Mouse (Mus musculus) gastrocnemius, postnatal 10 days (tissue): Measurements from ENCODE around the gene Ccdc124. TPM values are rescaled to one million over a fixed set of nuclear protein-coding genes. Genes with fewer than 3 reads are reported as not detected.
"Not testable (repeated sequence)": the region's sequence is repeated elsewhere in the genome, so short reads cannot be mapped to it uniquely, and the experiment has no call there.

Experiments used
- DNase-seq: peaks from one replicate; pipeline ENCODE4 v3.0.0; 2021; ENCODE audit warnings: mixed read lengths
- total RNA-seq, 2 experiments: library from RNA; stranded (reverse); gene quantifications; 2 replicates each; pipeline ENCODE4 v1.2.3; 2021

Gene Ccdc124
- total RNA-seq, 2 experiments from 2014 or later: 42.8 to 45.0 TPM

GRCm38 (mm10) chr8:70845108-70845507 lies 28.6 kb downstream of the Ccdc124 start:
- DNase-seq: no peak

DNA sequence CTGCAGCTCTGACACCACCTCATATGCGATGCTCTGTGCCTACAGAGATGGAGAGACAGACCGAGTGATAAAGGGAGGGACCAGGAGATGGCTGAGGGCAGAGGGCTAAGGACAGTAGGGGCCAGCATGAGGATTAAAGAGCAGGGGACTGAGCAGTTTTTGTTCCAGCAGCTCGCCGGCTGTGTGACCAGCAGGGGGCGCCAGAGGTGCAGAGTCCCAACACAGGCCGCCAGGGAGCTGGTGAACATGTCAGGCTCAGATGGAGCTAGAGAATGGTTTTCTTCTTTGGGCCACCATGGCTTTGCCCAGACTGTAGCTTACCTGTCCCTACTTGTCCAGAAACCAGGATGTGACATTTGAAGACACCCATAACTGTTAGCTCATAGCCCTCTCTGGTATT lies 29.2 kb downstream of the Ccdc124 start:
- DNase-seq: peak; percentile 97

GRCm38 (mm10) chr8:70843941-70844340 lies 29.8 kb downstream of the Ccdc124 start:
- no peak for DNase-seq

- DNase-seq: no peak
Measured at GRCm38 (mm10) chr8:70843214-70843773, 30.4 kb downstream of the Ccdc124 start.

- no peak for DNase-seq
Measured at GRCm38 (mm10) chr8:70842484-70842883, 31.3 kb downstream of the Ccdc124 start.

GRCm38 (mm10) chr8:70841147-70842072 lies 32.3 kb downstream of the Ccdc124 start:
- DNase-seq: peak; percentile 93

GRCm38 (mm10) chr8:70840590-70840989 lies 33.1 kb downstream of the Ccdc124 start:
- DNase-seq: no peak

DNA sequence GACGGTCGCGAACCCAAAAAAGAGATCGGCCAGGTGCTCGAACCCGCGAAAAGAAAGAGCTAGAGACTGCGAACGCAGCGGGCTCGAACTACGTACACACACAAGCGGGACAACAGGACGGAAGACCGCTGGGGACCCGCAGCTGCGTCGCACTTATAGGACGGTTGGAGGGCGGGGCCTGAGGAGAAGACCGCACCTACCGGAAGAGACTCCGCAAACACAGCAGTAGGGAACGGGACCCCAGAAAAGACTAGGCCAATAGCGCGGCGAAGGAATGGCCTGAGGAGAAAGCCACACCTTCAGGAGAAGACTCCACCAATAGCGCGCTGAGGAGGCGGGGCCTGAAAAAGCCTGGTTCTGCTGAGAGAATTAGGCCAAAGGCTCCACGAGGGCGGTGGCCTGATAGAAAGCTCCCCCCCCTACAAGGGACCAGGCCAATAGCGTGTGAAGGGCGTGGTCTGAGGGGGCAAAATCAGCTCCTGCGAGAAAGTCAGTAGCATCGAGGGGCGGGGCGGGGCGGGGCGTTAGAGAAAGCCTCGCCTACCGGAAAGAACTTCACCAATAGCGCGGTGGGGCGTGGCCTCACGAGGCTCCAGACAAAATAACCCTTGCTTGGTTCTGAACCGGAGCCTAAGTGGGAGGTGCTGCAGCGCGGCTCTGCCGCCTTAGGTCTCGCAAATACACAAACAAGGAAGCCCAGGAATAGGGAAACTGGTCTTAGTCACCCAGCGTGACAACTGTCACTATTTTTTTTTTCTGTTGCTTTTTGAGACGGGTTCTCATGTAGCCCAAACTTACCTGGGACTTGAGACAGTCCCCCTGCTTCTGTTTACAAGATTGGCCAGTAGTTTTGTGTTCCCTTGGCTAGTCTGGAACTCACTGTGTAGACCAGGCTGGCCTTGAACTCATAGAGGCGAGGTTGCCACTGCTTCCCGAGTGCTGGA lies 34.1 kb downstream of the Ccdc124 start, which contains the start of gene Arrdc2:
Arrdc2 (minus strand) TSS at position 313 of the 944 bp plus-strand sequence.
- DNase-seq: peak; percentile 93

- no peak for DNase-seq
Measured at GRCm38 (mm10) chr8:70838654-70839407, 34.9 kb downstream of the Ccdc124 start.

- no peak for DNase-seq
Measured at GRCm38 (mm10) chr8:70836666-70837065, 37.1 kb downstream of the Ccdc124 start.

DNA sequence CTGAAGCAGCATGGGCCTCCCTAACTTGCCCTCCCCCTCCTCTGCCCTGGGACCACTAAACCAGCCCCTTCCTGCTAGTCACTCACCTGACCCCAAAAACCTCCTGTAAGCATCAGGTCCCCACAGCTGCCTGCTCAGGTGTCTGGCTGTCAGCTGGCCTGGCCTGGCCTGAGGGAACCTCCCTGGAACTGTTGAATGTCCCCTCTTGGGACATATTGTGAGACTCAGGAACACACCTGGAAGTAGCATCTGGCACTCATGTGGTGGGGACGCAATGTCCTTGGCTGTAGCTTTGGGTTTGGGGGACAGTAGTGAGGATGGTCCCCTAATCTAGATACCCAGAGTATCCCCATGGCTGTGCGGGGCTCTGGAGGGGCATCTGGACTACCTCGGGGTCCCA lies 39.7 kb downstream of the Ccdc124 start:
- DNase-seq: no peak

DNA sequence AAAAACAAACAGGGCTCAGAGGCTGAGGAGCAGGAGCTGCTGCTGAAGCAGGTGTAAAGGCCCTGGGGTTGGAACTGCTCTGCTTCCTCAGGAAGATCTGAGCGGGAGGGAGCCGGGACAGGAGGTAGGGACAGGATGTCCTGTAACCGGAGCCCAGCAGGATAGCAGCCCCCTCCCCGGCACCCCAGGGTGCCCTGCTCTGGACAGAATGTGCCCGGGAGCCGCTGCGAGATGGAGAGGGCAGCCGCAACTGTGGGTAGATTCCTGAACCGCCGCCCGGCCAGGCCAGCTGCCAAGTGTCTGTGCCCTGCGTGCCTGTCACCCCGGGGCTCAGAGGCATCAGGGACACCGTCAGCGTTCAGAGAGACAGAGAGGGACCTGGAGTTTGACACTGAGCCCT lies 40.2 kb downstream of the Ccdc124 start:
- DNase-seq: peak; percentile 87

GRCm38 (mm10) chr8:70833018-70833482 lies 40.7 kb downstream of the Ccdc124 start:
- DNase-seq: no peak

DNA sequence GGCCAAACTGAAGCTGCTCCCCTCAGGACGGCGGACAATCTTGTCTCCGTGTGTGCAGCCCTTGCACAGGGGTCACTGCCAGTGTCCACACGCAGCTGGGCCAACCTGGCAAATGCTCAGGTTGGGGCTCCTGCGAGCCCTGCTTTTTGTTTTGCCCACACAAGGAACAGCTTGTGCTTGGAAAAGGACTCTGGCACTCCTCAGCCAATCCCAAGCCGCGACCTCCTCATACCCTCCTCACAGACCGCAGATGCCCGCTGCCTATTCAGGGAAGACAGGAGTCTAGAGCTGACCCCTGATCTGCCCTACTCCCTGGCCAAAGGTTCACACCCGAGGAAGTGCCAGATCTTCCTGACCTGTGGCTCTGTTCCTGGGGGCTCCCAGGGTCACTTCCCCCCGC lies 41.4 kb downstream of the Ccdc124 start:
- DNase-seq: no peak

GRCm38 (mm10) chr8:70831517-70831916 lies 42.2 kb downstream of the Ccdc124 start:
- DNase-seq: no peak

DNA sequence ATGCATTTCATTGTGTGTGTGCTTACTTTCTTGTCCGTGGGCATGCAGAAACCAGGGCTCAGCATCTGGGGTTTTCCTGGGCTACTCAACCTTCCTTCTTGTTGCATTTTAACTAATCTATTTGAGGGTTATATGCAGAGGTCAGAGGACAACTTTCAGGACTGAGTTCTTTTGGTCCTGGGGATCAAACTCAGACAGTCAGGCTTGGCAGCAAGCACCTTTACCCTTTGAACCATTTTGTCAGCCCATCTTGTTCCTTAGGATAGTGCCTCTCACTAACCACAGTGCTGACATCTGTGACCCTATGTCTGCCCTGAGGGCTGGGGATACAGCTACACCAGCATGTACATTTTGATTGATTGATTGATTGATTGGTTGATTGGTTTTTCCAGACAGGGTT lies 45.9 kb downstream of the Ccdc124 start:
- DNase-seq: no peak

GRCm38 (mm10) chr8:70827010-70827409 lies 46.7 kb downstream of the Ccdc124 start:
- DNase-seq: no peak

GRCm38 (mm10) chr8:70825816-70826215 lies 47.9 kb downstream of the Ccdc124 start:
- no peak for DNase-seq

DNA sequence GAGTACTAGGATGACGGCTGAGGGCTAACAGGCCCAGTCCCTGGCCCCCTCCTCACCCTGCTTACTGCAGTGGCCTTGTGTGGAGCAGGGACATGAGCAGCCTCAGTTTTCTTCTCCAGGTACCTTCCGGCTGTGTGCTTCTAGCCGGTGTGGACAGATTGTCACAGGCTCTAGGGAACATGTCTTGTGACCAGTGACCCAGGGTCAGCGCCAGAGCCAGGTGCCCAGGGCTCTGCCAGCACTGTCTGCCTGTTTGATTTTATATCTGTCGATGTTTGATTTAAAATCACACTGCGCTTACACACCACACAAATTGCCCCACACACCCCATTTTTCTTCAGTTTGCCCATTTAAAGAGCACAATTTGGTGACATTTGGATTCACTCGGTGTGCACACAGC lies 49.9 kb downstream of the Ccdc124 start:
- no peak for DNase-seq

DNA sequence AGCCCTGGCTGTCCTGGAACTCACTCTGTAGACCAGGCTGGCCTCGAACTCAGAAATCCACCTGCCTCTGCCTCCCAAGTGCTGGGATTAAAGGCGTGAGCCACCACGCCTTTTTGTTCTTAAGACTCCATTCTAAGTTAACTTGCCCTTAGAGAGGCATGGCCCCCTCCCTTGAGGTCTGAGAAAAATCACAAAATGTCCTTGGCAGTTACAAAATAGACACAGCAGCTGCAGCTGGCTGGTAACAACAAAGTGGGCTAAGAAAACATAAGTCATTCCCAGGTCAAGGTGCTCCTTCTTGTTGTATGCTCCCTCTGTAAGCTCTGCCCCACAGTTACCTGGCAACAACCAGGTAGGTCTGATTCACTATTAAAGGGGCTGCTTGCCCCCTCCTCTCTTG lies 51.1 kb downstream of the Ccdc124 start:
- DNase-seq: not testable (repeated sequence)

- no peak for DNase-seq
Measured at GRCm38 (mm10) chr8:70821992-70822391, 51.7 kb downstream of the Ccdc124 start.
